Mouse (Mus musculus) lung, adult 2 months (tissue): ENCODE results near the gene Pex6.

Experiments
- CTCF ChIP-seq: fragments of 200-500 bp; IDR thresholded peaks from 2 replicates; pipeline ENCODE4 v1.5.1; 2011; ENCODE audit warnings: mild to moderate bottlenecking, low read length, control low read depth; ENCODE audit not compliant: insufficient read depth
- POLR2A ChIP-seq: fragments of 200-500 bp; IDR thresholded peaks from 2 replicates; pipeline ENCODE4 v1.6.1; 2011; ENCODE audit warnings: low read depth, mild to moderate bottlenecking, control low read depth, low read length, borderline replicate concordance; ENCODE audit errors: extremely low read depth

DNA sequence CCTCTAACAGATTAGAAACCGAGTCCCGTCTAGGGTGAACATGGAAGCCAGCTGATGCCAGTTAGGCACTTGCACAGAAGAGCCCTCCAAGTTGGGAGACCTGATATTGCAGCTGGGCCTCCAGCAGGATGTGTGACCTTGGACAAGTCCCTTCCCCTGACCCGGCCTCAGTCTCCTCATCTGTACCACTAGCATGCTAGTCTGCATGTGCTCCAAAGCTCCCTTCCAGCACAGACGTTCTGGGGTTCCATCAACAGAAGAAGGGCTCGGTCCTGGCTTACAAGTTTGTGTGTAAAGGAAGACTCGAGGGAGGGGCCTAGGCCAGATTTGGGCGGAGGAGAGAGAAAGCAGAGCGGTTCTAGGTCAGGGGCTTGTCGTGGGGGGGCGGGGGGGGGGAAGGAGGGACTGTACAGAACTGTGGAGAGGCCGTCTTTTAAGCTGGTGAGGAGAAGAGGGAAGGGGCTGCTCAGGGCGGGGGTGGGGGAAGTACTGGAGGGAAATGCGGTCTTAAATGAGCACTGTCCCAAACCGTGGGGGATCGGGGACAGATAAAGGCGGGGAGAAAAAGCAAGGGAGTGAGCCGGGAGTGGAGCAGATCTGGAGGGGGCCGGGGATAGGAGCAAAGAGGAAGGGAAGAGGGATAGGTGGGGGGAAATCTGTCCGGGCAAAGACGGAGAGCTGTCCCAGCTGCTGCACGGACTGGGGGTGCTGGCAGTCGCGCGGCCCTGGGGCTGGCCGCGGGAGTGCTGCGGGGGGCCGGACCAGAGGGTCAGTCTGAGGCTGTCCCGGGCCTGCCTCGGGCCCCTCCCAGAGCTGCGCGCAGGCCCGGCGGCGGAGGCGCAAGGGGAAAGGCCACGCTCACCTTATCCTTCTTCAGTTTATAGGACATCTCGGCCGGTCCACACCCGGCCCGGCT is 7.0 kb upstream of the Pex6 start:
- TF ChIP-seq CTCF (no peak), POLR2A (no peak)
